Mouse (Mus musculus): ENCODE measurements around the gene Atp2b2. TPM values are rescaled to one million over a fixed set of nuclear protein-coding genes. Genes with fewer than 3 reads are reported as not detected.
A peak's percentile ranks its signal among the peaks of the same experiment; 100 is the strongest.

Atp2b2 gene
- total RNA-seq (2014; fragmentation: Nextera tagmentation) (0.15 TPM in 1 of 2 replicates, not detected in the other), total RNA-seq (2017) (not detected in 2 replicates)

GRCm38 (mm10) chr6:114042332-114042731 is at the start of gene Atp2b2:
Gene Atp2b2 (minus strand): TSS chr6:114042613.
- ATAC-seq (replicated peaks; ENCODE audit: poor library complexity, severe bottlenecking) = no peak

DNA sequence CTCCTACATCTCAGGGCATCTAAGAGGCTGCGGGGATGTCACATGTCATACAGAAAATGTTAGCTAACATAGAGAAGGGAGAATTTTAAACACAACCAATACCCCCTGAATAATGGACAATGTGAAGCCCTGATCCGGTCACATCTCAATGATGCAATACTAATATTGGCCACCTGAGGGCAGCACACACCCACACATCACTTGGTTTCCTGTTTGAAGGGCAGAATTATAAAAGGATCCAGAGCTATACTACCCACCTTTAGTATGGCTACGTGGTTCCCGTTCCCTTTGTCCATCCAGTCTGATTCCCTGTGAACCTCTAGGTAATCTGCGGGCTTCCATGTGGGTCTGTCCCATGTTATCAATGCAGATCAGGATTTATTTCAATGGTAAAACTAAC is 47.2 kb upstream of the Atp2b2 start:
- peak; percentile 63 for ATAC-seq (replicated peaks; ENCODE audit: poor library complexity, severe bottlenecking)

DNA sequence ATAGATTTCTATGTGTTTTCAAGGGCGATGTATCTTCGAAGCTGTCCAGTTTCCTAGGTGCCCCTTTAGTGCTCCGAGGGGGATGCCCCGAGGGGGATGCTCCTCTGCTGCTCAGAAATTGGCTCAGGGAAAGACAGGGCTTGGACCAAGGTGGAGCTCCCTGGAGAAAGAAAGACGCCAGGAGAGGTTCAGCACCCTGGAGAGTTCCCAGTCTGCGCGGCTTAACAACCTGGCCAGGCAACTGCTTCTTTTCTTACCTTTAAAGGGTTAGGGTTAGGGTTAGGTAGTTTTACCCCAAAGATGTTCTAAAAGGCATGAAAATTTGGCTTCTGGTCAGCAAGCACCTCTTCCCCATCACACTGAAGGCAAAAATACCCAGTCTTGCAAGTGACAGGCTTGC is 44.7 kb upstream of the Atp2b2 start:
- no peak for ATAC-seq (replicated peaks; ENCODE audit: poor library complexity, severe bottlenecking)

GRCm38 (mm10) chr6:114078556-114078955 is 36.1 kb upstream of the Atp2b2 start:
- no peak for ATAC-seq (replicated peaks; ENCODE audit: poor library complexity, severe bottlenecking)

- no peak for ATAC-seq (replicated peaks; ENCODE audit: poor library complexity, severe bottlenecking)
Measured at GRCm38 (mm10) chr6:114076560-114076959, 34.1 kb upstream of the Atp2b2 start.

DNA sequence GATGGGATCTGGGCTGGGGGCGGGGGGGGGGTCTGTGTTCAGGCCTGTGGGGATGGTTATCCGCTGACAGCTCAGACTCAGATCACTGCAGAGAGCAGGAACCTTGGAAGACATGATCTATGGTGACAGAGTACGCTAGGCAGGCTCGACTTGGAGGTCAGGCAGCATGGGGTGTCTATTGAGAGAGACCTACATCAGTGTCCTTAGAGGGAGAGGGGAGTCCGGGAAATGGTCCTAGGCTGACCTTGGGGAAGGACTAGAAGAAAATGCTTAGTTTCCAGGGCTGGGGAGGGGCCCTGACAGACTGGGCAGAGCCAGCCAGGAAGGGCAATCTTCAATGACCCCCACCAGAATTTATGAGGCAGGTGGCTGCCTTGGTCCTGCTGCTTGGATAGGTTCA is 33.6 kb upstream of the Atp2b2 start:
- no peak for ATAC-seq (replicated peaks; ENCODE audit: poor library complexity, severe bottlenecking)

GRCm38 (mm10) chr6:114074929-114075328 is 32.5 kb upstream of the Atp2b2 start:
- ATAC-seq (replicated peaks; ENCODE audit: poor library complexity, severe bottlenecking) = no peak

GRCm38 (mm10) chr6:114074256-114074655 is 31.8 kb upstream of the Atp2b2 start:
- ATAC-seq (replicated peaks; ENCODE audit: poor library complexity, severe bottlenecking) = no peak

DNA sequence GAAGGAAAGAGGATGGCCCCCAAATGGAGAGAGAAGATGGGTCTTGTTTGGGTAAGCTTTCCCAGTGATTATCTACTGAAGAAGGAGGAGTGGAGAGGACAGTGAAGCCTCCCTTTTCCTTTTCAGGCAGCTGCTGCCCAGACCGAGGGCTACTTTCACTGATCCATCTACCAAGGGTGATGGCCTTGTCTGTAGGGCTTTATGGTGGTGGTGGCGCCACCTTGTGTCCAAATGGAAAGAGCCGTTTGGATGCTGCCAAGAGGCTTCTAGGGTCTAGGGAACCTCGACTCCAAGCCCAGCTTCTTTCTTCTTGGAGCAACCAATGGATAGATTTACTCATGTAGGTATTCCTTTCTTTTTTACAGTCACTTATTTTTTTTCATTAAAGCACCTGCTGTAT is 29.2 kb upstream of the Atp2b2 start:
- ATAC-seq (replicated peaks; ENCODE audit: poor library complexity, severe bottlenecking) = no peak; the same call in 1 of the 2 replicates

DNA sequence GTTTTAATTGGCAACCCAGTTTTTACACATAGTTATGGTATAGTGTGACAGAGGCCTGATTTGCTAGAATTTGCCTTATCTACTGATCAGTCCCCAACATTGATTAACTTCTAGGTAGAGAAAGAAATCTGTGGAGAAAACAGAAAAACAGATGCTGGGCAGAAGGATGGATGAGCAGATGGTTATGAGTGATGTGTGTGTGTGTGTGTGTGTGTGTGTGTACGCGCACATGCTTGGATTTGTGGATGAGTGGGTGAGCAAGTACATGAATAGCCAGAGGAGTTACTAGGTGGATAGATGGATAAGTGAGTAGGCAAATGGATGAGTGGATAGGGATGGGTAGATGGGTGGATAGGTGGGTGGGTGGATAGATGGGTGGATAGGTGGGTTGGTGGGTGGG is 20.7 kb upstream of the Atp2b2 start:
- ATAC-seq (replicated peaks; ENCODE audit: poor library complexity, severe bottlenecking) = no peak

DNA sequence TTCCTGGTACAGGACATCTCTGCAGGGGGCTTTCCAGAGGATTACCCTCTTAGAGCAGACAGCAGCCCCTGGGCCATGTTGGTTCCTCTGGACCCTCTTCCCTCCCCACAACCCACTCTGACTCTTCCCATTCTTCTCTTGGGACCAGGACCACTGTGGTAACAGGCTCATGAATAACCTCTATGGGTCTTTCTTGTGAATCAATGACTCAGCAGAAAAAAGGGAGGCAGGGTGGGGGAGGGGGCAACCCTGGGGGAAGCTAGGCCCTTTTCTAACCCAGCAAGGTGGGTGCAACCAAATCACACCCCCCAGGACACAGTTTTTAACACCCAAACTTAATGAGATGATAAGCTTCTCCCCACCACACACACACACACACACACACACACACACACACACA is 20.3 kb upstream of the Atp2b2 start:
- ATAC-seq (replicated peaks; ENCODE audit: poor library complexity, severe bottlenecking) = no peak

DNA sequence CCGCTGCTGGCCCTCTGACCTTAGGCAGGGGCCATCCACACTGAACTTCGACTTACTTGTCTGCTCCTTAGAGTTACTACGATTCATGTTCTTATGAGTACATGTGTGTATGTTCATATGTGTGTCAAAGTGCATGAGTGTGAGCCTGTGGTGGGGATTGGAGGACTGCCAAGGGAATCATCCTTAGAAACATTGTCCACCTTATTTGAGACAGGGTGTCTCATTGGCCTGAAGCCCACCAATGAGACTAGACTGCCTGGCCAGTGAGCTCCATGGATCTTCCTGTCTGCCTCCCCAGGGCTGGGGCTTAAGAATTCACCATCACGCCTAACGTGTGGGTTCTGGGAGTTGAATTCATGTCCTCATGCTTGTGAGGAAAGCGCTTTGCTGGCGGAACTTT is 16.8 kb upstream of the Atp2b2 start:
- no peak for ATAC-seq (replicated peaks; ENCODE audit: poor library complexity, severe bottlenecking)

DNA sequence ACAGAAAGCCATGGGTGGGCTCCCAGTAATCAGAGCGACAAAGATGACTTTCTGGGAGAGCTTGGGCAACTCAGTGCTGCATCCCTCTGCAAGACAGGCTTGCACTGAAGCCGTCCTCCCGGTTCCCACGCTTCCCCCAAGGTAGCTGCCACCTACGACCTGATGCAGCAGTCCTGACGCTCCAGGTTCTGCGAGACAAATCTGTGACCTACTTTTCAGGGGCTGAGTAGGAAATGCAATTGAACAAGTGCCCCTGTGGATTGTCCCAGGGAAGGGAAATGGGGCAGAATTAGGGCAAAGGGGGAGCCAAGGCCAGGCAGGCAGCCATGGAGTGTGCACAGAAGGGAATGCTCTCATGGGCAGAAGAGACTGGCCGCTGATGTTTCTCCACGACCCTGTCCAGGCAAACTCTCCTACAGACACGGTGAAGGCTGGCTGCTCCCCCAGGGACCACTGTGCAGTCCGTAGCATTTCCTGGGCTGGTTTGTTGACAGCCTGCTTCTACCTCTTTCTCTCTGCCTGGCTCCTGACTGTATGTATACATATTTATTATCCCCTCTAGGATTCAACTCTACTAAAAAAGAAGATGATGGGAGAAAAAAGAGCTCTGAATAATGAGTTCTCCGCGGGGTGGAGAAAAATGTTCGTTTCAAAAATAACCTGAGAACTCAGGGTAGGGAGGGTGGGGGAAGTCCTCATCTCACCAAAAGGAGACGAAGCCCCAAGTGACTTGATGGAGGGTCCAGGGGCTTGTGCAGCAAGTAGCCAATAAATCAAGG is 15.8 kb upstream of the Atp2b2 start:
- ATAC-seq (replicated peaks; ENCODE audit: poor library complexity, severe bottlenecking) = no peak

GRCm38 (mm10) chr6:114055311-114055710 is 12.9 kb upstream of the Atp2b2 start:
- no peak for ATAC-seq (replicated peaks; ENCODE audit: poor library complexity, severe bottlenecking)

DNA sequence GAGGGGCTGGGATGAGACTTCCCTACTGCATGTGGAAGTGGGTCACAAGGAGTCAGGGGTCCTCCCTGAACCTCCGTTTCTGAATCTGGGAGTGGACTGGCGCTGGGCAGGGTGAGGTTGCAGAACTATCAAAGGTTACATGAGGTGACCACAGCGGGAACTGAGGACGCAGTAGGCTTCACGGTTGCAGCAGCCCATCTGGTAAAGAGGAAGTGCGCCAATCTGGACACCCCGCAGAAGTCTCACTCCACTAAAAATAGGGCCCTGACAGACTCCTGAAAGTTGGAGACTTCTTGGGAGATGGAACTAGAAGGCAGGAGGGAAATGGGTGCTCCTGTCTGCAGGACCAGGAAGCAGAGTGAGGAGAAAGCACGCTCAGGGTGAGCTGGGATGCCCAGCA is 2.5 kb upstream of the Atp2b2 start:
- ATAC-seq (replicated peaks; ENCODE audit: poor library complexity, severe bottlenecking) = peak; percentile 85

DNA sequence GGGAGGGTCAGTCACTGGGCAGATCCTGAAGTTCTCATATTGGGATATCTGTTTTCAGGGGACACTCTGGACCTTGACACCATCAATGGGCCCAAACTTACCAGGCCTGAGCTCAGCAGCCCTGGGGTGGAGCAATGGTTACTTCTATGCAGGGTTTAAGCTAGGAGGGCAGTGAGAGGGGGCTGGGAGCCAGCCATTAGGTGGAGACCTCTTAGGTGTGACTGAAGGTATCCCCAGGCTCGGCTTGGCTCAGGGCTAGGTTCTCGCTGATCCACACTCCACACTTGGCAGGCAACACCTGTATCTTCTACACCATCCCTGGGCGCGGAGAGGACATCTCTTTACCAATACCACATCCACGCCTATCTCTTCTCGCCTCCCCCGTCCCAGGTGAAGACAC is 423 bp upstream of the Atp2b2 start:
- ATAC-seq (replicated peaks; ENCODE audit: poor library complexity, severe bottlenecking) = no peak

DNA sequence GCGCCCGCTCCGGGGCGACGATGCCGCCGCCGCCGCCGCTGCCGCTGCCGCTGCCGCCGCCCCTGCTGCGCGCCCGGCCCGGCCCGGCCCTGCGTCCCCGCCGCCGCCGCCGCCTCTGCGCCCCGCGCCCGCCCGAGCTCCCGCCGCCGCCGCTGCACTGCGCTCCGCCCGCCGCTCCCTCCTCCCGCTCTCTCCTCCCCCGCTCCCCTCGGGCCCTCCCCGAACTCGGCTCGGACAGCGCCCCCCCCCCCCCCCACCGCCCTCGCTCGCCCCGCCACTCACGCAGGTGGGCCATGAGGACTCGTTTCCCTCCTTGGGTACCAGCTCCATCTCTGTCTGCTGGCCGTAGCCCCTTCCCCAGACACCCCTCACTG is 515 bp downstream of the Atp2b2 start:
- no peak for ATAC-seq (replicated peaks; ENCODE audit: poor library complexity, severe bottlenecking)

DNA sequence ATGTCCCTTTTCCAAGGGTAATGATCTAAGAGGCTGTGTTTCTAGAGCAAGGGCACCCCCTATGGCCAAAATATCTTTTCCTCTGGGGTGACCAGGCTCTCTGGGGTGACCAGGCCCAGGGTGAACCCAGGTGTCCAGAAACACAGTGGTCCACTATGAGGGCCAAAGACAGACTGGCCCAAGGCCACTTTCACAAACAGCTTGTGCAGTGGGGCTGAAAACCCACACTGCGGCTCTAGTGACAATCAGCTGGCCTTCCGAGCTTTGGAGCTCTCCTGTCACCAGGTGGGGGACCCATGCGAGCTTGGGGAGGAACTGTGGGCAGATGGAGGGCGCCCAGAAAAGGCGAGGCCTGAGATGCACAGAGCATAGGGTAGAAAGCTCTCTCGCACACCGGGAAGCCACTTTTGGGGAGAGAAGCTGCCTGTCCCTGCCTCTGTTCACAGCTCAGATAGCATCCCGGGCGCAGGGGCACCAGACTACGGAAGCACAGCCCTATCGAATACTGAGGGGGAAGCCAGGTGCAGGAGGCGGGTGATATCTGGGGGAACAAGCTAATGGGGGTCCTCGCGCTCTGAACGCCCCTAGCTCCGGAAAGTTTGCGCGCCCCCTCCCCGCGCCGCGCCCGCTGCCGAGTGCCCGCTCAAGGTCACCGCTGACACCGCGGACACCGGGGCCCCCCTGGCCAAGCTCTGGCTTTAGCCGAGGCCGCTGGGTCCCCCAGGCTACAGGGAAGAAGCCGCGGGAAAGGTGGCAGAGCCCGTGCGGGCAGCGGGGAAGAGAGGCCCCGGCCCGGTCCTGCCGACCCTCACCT is 1.1 kb downstream of the Atp2b2 start:
- no peak for ATAC-seq (replicated peaks; ENCODE audit: poor library complexity, severe bottlenecking)

- no peak for ATAC-seq (replicated peaks; ENCODE audit: poor library complexity, severe bottlenecking)
Measured at GRCm38 (mm10) chr6:114035704-114036103, 6.7 kb downstream of the Atp2b2 start.

DNA sequence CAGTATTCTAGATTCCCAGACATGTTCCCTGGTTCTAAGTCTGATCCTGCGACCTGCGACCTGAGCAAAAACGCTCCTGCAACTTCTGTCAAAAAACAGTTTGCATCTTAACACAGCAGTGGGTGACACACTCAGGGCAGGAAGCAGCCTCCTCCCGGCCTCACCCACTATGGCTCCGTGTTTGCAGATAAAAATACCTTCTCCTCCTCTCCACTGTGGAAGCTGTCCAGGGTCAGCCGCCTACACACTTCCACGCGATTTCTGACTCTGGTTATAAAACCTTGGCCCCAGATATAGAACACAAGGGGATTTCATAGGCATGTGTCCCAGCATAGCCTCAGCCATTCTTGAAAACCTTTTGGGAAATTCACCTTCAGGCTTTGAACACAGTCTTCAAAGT is 9.6 kb downstream of the Atp2b2 start:
- ATAC-seq (replicated peaks; ENCODE audit: poor library complexity, severe bottlenecking) = no peak

GRCm38 (mm10) chr6:114023794-114024193 is 18.6 kb downstream of the Atp2b2 start:
- ATAC-seq (replicated peaks; ENCODE audit: poor library complexity, severe bottlenecking) = no peak

- ATAC-seq (replicated peaks; ENCODE audit: poor library complexity, severe bottlenecking) = no peak
Measured at GRCm38 (mm10) chr6:114022104-114022503, 20.3 kb downstream of the Atp2b2 start.

Data from granulocyte monocyte progenitor cell, adult 5-6 weeks (primary cell).